Mouse (Mus musculus) midbrain, embryonic 10.5 days (tissue): Measurements from ENCODE around the gene Rbm5. TPM values are rescaled to one million over a fixed set of nuclear protein-coding genes. Genes with fewer than 3 reads are reported as not detected.

ENCODE experiments used
- DNase-seq: peaks from one replicate; pipeline ENCODE4 v3.0.0-alpha.2; 2017; ENCODE audit warnings: low spot score
- H3K27ac ChIP-seq: fragments of 300-500 bp; sonication (generic); replicated peaks from 2 replicates; pipeline ENCODE4 v1.5.1; 2016; ENCODE audit warnings: mild to moderate bottlenecking
- H3K27me3 ChIP-seq: fragments of 300-500 bp; sonication (generic); 2 replicates; pipeline ENCODE4 v1.6.1; 2016; ENCODE audit warnings: low read depth, mild to moderate bottlenecking; ENCODE audit not compliant: poor library complexity, severe bottlenecking
- H3K36me3 ChIP-seq: fragments of 300-500 bp; sonication (generic); 2 replicates; pipeline ENCODE4 v1.6.1; 2016; ENCODE audit warnings: mild to moderate bottlenecking, moderate library complexity
- H3K4me1 ChIP-seq: fragments of 300-500 bp; sonication (generic); 2 replicates; pipeline ENCODE4 v1.6.1; 2016
- H3K4me3 ChIP-seq: fragments of 300-500 bp; sonication (generic); 2 replicates; pipeline ENCODE4 v1.5.1; 2016; ENCODE audit warnings: mild to moderate bottlenecking, moderate library complexity
- H3K9me3 ChIP-seq: fragments of 300-500 bp; sonication (generic); replicated peaks from 2 replicates; pipeline ENCODE4 v1.6.1; 2016; ENCODE audit warnings: mild to moderate bottlenecking
- WGBS: fragments of 180-500 bp; shearing (Covaris S2); methylation state at CpG from one replicate; pipeline ENCODE4 v1.1.7; 2016; 5-methylcytosine and 5-hydroxymethylcytosine counted together
- polyA plus RNA-seq: library from polyadenylated mRNA; unstranded; fragments of >200 nt; fragmentation: Nextera tagmentation; extraction: Ambion mirVana; gene quantifications from 2 replicates; pipeline ENCODE4 v1.2.1, GENCODE M21; 2016

Gene Rbm5
- polyA plus RNA-seq, 1 experiment from 2014 or later: 200 TPM

DNA sequence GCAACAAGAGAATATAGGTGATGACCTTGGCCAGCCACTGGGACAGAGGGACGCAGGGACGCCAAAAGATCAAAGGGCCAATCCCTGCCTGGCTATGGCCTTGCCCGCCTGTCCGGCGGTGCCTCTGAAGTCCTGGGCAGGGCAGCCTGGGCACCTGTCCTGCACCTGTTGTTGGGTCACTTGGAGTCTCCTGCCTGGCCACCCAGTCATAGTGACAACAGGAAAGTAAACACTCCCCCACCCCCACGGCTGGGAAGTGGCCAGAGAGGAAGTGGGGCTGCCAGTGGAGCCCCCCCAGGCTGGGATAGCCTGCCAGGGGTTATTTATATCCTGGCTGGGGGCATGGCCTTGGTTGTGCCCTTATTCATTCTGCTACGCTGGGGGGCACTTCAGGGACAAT lies 76.2 kb downstream of the Rbm5 start:
- H3K4me3 ChIP-seq: peak overlapping the region; percentile 9; the same call in 1 of the 2 replicates
- H3K27ac ChIP-seq: peak overlapping the region; percentile 90
- H3K9me3 ChIP-seq: no peaks in the 10 kb centered on the region
- WGBS: 72% methylated on average over 7 of the region's 7 CpGs
- no peak for DNase-seq
- 0 out of 2 replicates have a peak, but pooled peaks cover 10% of the 10 kb centered on the region for H3K27me3 ChIP-seq
- peaks cover 65% of the 10 kb centered on the region for H3K36me3 ChIP-seq
- H3K4me1 ChIP-seq: peaks cover 70% of the 10 kb centered on the region

DNA sequence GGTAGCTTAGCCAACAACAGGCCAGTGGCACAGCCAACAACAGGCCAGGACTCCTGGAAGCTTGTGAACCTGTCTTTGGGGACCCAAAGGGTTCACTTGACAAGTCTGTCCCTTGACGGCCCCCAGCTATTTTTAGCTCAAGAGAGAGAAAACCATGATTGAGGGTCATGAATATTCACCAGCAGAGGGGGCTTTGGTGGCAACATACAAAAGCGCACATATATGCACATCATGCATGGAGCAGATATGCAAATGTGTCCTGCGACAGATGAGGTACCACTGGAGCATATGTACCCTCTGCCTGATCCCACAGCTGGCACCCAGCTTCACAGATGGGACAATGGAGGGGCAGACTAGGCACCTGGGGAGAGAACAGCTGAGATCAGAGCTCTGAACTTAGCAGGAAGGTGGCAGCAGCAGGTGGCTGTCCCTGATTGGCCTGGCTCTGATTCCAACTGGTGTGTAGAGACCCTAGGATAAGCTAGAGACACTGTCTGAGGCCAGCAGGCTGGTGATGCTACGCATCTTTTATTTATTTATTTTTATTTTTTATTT lies 77.3 kb downstream of the Rbm5 start:
- Histone ChIP-seq H3K4me1 (peaks cover 59% of the 10 kb centered on the region), H3K4me3 (no peak overlapping the region), H3K9me3 (no peaks in the 10 kb centered on the region), H3K27ac (peak overlapping the region; percentile 70), H3K27me3 (0 out of 2 replicates have a peak, but pooled peaks cover 10% of the 10 kb centered on the region), H3K36me3 (peaks cover 74% of the 10 kb centered on the region)
- DNase-seq: no peak
- WGBS: 80% methylated on average over 4 of the region's 4 CpGs

DNA sequence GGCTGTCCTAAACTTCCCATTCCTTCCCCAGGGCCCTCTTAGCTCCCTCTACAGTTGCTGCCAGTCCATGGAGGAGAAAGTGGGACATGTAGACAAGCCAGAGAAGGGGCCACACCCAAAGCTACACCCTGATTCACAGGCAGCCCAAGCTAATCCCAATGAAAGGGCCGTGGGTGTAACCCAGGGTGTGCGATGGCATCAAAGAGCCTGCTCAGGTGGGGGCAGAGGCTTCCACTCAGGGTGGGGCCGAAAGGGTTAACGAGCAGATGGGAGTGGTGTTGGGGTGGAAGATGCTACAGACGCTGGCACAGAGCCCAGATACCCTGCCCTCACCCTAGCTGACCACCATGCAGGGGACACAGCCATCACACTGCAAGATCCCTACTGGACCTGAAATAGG lies 78.0 kb downstream of the Rbm5 start:
- no peak for DNase-seq
- H3K4me3 ChIP-seq: no peak overlapping the region
- H3K36me3 ChIP-seq: peaks cover 81% of the 10 kb centered on the region
- whole genome bisulfite sequencing: 80% methylated on average over 5 of the region's 5 CpGs
- H3K9me3 ChIP-seq: no peaks in the 10 kb centered on the region
- H3K27me3 ChIP-seq: 0 out of 2 replicates have a peak, but pooled peaks cover 14% of the 10 kb centered on the region
- peaks cover 56% of the 10 kb centered on the region for H3K4me1 ChIP-seq
- peak overlapping the region; percentile 70 for H3K27ac ChIP-seq

DNA sequence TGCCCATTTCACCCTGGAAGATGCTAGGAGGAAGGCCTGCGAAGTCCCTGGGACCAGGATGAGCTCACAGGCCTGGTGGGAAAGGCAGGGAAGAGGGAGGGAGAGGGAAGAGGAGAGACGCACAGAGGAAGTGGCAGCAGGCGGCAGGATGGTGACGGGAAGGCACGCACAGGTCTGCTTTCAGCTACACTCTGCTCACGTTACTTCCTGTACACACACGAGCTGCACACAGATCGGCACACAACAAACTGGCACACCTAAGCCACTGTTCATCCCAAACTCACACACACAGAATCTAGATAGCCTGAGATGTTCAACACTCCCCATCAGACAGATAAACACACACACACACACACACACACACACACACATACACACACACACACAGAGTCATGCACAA lies 80.4 kb downstream of the Rbm5 start:
- H3K27ac ChIP-seq: no peak overlapping the region
- peaks cover 56% of the 10 kb centered on the region for H3K4me1 ChIP-seq
- WGBS: 81% methylated on average over 8 of the region's 8 CpGs
- H3K36me3 ChIP-seq: peaks cover 99% of the 10 kb centered on the region
- no peak for DNase-seq
- no peak overlapping the region for H3K4me3 ChIP-seq
- H3K9me3 ChIP-seq: no peaks in the 10 kb centered on the region
- 0 out of 2 replicates have a peak, but pooled peaks cover 27% of the 10 kb centered on the region for H3K27me3 ChIP-seq

Other genes starting within 250 kb of the Rbm5 start
- 38.6 and 39.5 TPM in 2 replicates for gene Tmem115, start 237.1 kb downstream of the Rbm5 start, polyA plus RNA-seq
- gene Cyb561d2, start 228.8 kb downstream of the Rbm5 start, polyA plus RNA-seq: 20.5 and 22.6 TPM in 2 replicates
- 37.1 and 40.4 TPM in 2 replicates for gene Nprl2, start 228.8 kb downstream of the Rbm5 start, polyA plus RNA-seq
- 0.75 and 1.1 TPM in 2 replicates for gene Zmynd10, start 223.7 kb downstream of the Rbm5 start, polyA plus RNA-seq
- gene Rassf1, start 219.4 kb downstream of the Rbm5 start, polyA plus RNA-seq: 54.2 and 54.8 TPM in 2 replicates
- 79.2 and 84.3 TPM in 2 replicates for gene Tusc2, start 207.7 kb downstream of the Rbm5 start, polyA plus RNA-seq
- gene Hyal2, start 203.1 kb downstream of the Rbm5 start, polyA plus RNA-seq: 143 and 150 TPM in 2 replicates
- gene Hyal1, start 194.1 kb downstream of the Rbm5 start, polyA plus RNA-seq: 6.8 and 9.3 TPM in 2 replicates
- gene Naa80, start 192.1 kb downstream of the Rbm5 start, polyA plus RNA-seq: 17.6 and 18.2 TPM in 2 replicates
- gene Hyal3, start 190.2 kb downstream of the Rbm5 start, polyA plus RNA-seq: 0.62 and 0.96 TPM in 2 replicates
- gene Ifrd2, start 183.4 kb downstream of the Rbm5 start, polyA plus RNA-seq: 46.3 and 56.8 TPM in 2 replicates
- 1.8 and 3.2 TPM in 2 replicates for gene Sema3b, start 161.8 kb downstream of the Rbm5 start, polyA plus RNA-seq
- gene Gnai2, start 135.6 kb downstream of the Rbm5 start, polyA plus RNA-seq: 629 and 656 TPM in 2 replicates
- gene Slc38a3, start 101.5 kb downstream of the Rbm5 start, polyA plus RNA-seq: 9.3 and 11.6 TPM in 2 replicates
- 3.2 and 3.6 TPM in 2 replicates for gene Gnat1, start 91.3 kb downstream of the Rbm5 start, polyA plus RNA-seq
- gene Sema3f, start 60.5 kb downstream of the Rbm5 start, polyA plus RNA-seq: 14.9 and 17.2 TPM in 2 replicates
- 101 and 115 TPM in 2 replicates for gene Rbm6, start 102.2 kb upstream of the Rbm5 start, polyA plus RNA-seq
- gene Mon1a, start 117.2 kb upstream of the Rbm5 start, polyA plus RNA-seq: 11.6 and 15.3 TPM in 2 replicates
- 0.78 and 0.79 TPM in 2 replicates for gene Mst1r, start 135.9 kb upstream of the Rbm5 start, polyA plus RNA-seq
- gene Actl11, start 157.5 kb upstream of the Rbm5 start, polyA plus RNA-seq: not detected in 2 replicates
- 20.9 and 23.0 TPM in 2 replicates for gene Camkv, start 164.7 kb upstream of the Rbm5 start, polyA plus RNA-seq
- 35.8 and 41.7 TPM in 2 replicates for gene Traip, start 179.1 kb upstream of the Rbm5 start, polyA plus RNA-seq
- gene Uba7, start 204.5 kb upstream of the Rbm5 start, polyA plus RNA-seq: 6.5 and 8.1 TPM in 2 replicates
- gene Gm20661, start 212.1 kb upstream of the Rbm5 start, polyA plus RNA-seq: 0.83 and 1.2 TPM in 2 replicates
- gene Inka1, start 214.9 kb upstream of the Rbm5 start, polyA plus RNA-seq: 29.7 and 32.1 TPM in 2 replicates
- 2.2 and 3.2 TPM in 2 replicates for gene Cdhr4, start 221.5 kb upstream of the Rbm5 start, polyA plus RNA-seq
- 0.07 TPM in 1 of 2 replicates, not detected in the other for gene Gm20662, start 225.4 kb upstream of the Rbm5 start, polyA plus RNA-seq
- 53.8 and 64.0 TPM in 2 replicates for gene Ip6k1, start 231.5 kb upstream of the Rbm5 start, polyA plus RNA-seq